8 mouse cellular contexts compared by ENCODE assay signal in the genomic region with DNA sequence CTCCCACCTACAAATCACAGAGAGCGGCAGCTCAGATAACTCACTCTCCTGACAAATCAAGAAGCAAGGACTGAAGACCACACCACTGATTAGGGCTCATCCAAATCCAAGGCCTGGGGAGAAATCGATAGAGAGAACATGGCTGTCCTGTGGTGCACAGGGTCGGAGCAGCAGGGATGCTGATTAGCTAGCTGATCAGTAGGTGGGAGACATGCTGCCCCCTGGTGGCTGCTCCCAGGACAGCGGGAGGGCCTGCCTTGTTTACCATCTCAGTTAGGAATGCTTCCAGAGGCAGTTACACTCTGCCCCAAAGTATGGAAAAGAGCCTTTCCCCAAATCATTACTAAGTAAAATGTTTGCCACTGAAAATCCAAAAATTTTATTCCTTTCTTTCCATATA.
DNase-seq lines count a peak whose midpoint lies in the region; ATAC-seq and TF ChIP-seq lines count a peak whose summit lies in the region.

No protein-coding gene starts in this region.

- H3K9ac ChIP-seq in hindbrain, embryonic 13.5 days: no peak overlapping the region
- no peak overlapping the region for H3K9ac ChIP-seq in intestine, postnatal 0 days (ENCODE audit: low read depth, low read length)
- H3K9ac ChIP-seq in neural tube, embryonic 11.5 days (ENCODE audit: low read length): no peak overlapping the region

- no peak for TF ChIP-seq POLR2A in testis, adult 2 months (IDR thresholded peaks at IDR 0.05; ENCODE audit: control insufficient read depth, low read depth, low read length)

- 29% methylated on average over 4 of the region's 4 CpGs for WGBS in hindbrain, embryonic 10.5 days
- 21% methylated on average over 4 of the region's 4 CpGs for WGBS in hindbrain, embryonic 13.5 days
- WGBS in intestine, postnatal 0 days: 28% methylated on average over 4 of the region's 4 CpGs
- WGBS in neural tube, embryonic 11.5 days: 29% methylated on average over 4 of the region's 4 CpGs

- DNase-seq in hindbrain, embryonic 10.5 days (ENCODE audit: low spot score): peak; percentile 85
- DNase-seq in cerebellum, adult 9-10 months: peak; percentile 72
- peak; percentile 36 to 93 for DNase-seq in frontal cortex, adult 2 months (ENCODE audit: extremely low spot score in 1 of 2, low spot score in 1 of 2)
- peak; percentile 80 for DNase-seq in left cerebral cortex, postnatal 4 days
- DNase-seq in neural tube, embryonic 11.5 days (ENCODE audit: low spot score): peak; percentile 82

- no peak overlapping the region for H3K4me2 ChIP-seq in hindbrain, embryonic 13.5 days
- no peak overlapping the region for H3K4me2 ChIP-seq in intestine, postnatal 0 days (replicated peaks; ENCODE audit: low read depth)
- H3K4me2 ChIP-seq in neural tube, embryonic 11.5 days (ENCODE audit: low read depth): no peak overlapping the region

- H3K4me1 ChIP-seq in hindbrain, embryonic 10.5 days (replicated peaks): no peaks in the 10 kb centered on the region
- peaks cover 11% of the 10 kb centered on the region for H3K4me1 ChIP-seq in hindbrain, embryonic 13.5 days (replicated peaks)
- no peaks in the 10 kb centered on the region for H3K4me1 ChIP-seq in intestine, postnatal 0 days (replicated peaks; ENCODE audit: control insufficient read depth, insufficient read depth, low read length)
- H3K4me1 ChIP-seq in neural tube, embryonic 11.5 days (ENCODE audit: control insufficient read depth, insufficient read depth, low read length): no peaks in the 10 kb centered on the region
- no peaks in the 10 kb centered on the region for H3K4me1 ChIP-seq in testis, adult 2 months (ENCODE audit: control insufficient read depth, insufficient read depth, low read length)

- H3K36me3 ChIP-seq in hindbrain, embryonic 10.5 days: no peaks in the 10 kb centered on the region
- H3K36me3 ChIP-seq in hindbrain, embryonic 13.5 days: no peaks in the 10 kb centered on the region
- no peaks in the 10 kb centered on the region for H3K36me3 ChIP-seq in intestine, postnatal 0 days (ENCODE audit: control insufficient read depth, insufficient read depth)
- H3K36me3 ChIP-seq in neural tube, embryonic 11.5 days (ENCODE audit: control insufficient read depth, insufficient read depth, low read length): no peaks in the 10 kb centered on the region
- H3K36me3 ChIP-seq in testis, adult 2 months (ENCODE audit: control insufficient read depth, insufficient read depth, low read length): no peaks in the 10 kb centered on the region

- intact Hi-C loops in left cerebral cortex, postnatal 4 days (cut with DNase I): loop anchor here (5.0 kb wide), 1 partner anchor 265 kb away; no protein-coding TSS in a partner anchor

- ATAC-seq in hindbrain, embryonic 13.5 days (ENCODE audit: low FRiP score): no peak
- no peak for ATAC-seq in intestine, postnatal 0 days
- ATAC-seq in neural tube, embryonic 11.5 days (ENCODE audit: insufficient read depth, low FRiP score, low TSS enrichment): no peak

- TF ChIP-seq CTCF in intestine, postnatal 0 days (IDR thresholded peaks at IDR 0.05; ENCODE audit: low read depth): peak; percentile 93
- peak; percentile 96 for TF ChIP-seq CTCF in testis, adult 2 months (IDR thresholded peaks at IDR 0.05; ENCODE audit: control insufficient read depth, insufficient read depth, insufficient replicate concordance, low read depth, low read length)

- H3K27me3 ChIP-seq in hindbrain, embryonic 10.5 days (ENCODE audit: insufficient read depth, poor library complexity, severe bottlenecking): no peaks in the 10 kb centered on the region
- peaks cover 4% of the 10 kb centered on the region; the same call in 1 of the 2 replicates for H3K27me3 ChIP-seq in hindbrain, embryonic 13.5 days
- H3K27me3 ChIP-seq in intestine, postnatal 0 days (replicated peaks; ENCODE audit: control insufficient read depth, insufficient read depth, low read length): no peaks in the 10 kb centered on the region
- H3K27me3 ChIP-seq in neural tube, embryonic 11.5 days (ENCODE audit: control insufficient read depth, insufficient read depth, low read length): no peaks in the 10 kb centered on the region
- no peaks in the 10 kb centered on the region for H3K27me3 ChIP-seq in testis, adult 2 months (ENCODE audit: control insufficient read depth, insufficient read depth, low read length)

- H3K4me3 ChIP-seq in hindbrain, embryonic 10.5 days: no peak overlapping the region
- H3K4me3 ChIP-seq in hindbrain, embryonic 13.5 days: no peak overlapping the region
- no peak overlapping the region for H3K4me3 ChIP-seq in intestine, postnatal 0 days (ENCODE audit: low read depth, low read length)
- H3K4me3 ChIP-seq in neural tube, embryonic 11.5 days (ENCODE audit: low read depth, low read length): no peak overlapping the region
- H3K4me3 ChIP-seq in testis, adult 2 months (ENCODE audit: control insufficient read depth, low read depth, low read length): no peak overlapping the region

- no peaks in the 10 kb centered on the region for H3K9me3 ChIP-seq in hindbrain, embryonic 10.5 days
- H3K9me3 ChIP-seq in hindbrain, embryonic 13.5 days: no peaks in the 10 kb centered on the region
- H3K9me3 ChIP-seq in intestine, postnatal 0 days (ENCODE audit: control insufficient read depth): no peaks in the 10 kb centered on the region
- no peaks in the 10 kb centered on the region for H3K9me3 ChIP-seq in neural tube, embryonic 11.5 days (ENCODE audit: control insufficient read depth, low read length)

- H3K27ac ChIP-seq in hindbrain, embryonic 10.5 days: no peak overlapping the region; the same call in 1 of the 2 replicates
- H3K27ac ChIP-seq in hindbrain, embryonic 13.5 days: no peak overlapping the region
- H3K27ac ChIP-seq in intestine, postnatal 0 days (ENCODE audit: low read depth, low read length): no peak overlapping the region
- H3K27ac ChIP-seq in neural tube, embryonic 11.5 days (ENCODE audit: low read depth, low read length): no peak overlapping the region
- no peak overlapping the region for H3K27ac ChIP-seq in testis, adult 2 months (ENCODE audit: control insufficient read depth, insufficient read depth, low read depth, low read length)
